Mouse (Mus musculus) MEL (cell line): ENCODE measurements at regions not wholly inside any gene's neighbourhood (a gene's known extent, or its start where the extent isn't known, plus 50 kb on each side); places are given as distances from the start of the nearest gene placed in this dataset.

Experiments used
- E2F4 ChIP-seq: IDR thresholded peaks from 2 replicates; pipeline ENCODE4 v1.6.1; 2011; ENCODE audit warnings: low read depth, low read length, improper control_type of control experiment, borderline replicate concordance
- POLR2A ChIP-seq, 2 experiments: IDR thresholded peaks; 2 replicates each; pipeline ENCODE4 v1.6.1; 2011 to 2012; ENCODE audit warnings: low read length in 2 of 2, mild to moderate bottlenecking in 2 of 2, control low read depth in 1 of 2, improper control_type of control experiment in 1 of 2, low read depth in 1 of 2, moderate library complexity in 1 of 2; ENCODE audit not compliant: control insufficient read depth in 1 of 2, insufficient read depth in 1 of 2, poor library complexity in 1 of 2
- RAD21 ChIP-seq: IDR thresholded peaks from 2 replicates; pipeline ENCODE4 v1.6.1; 2011; ENCODE audit warnings: mild to moderate bottlenecking, low read depth, low read length, improper control_type of control experiment

GRCm38 (mm10) chr6:4205681-4206080, 118.9 kb upstream of the Bet1 start:
- TF ChIP-seq RAD21: no peak
- no peak for TF ChIP-seq POLR2A (IDR thresholded peaks at IDR 0.05; ENCODE audit: control insufficient read depth in 1 of 2, insufficient read depth in 1 of 2, low read depth in 1 of 2, low read length in 2 of 2, poor library complexity in 1 of 2)
- no peak for TF ChIP-seq E2F4
